Mouse (Mus musculus) MEL (cell line): ENCODE measurements around the gene Bdkrb2.

Source experiments
- GATA1 ChIP-seq: IDR thresholded peaks from 2 replicates; pipeline ENCODE4 v1.6.1; 2011; ENCODE audit warnings: low read depth, low read length, improper control_type of control experiment
- MAX ChIP-seq: IDR thresholded peaks from 2 replicates; pipeline ENCODE4 v1.6.1; 2011; ENCODE audit warnings: low read length, improper control_type of control experiment

GRCm38 (mm10) chr12:105590786-105591185, 27.8 kb downstream of the Bdkrb2 start:
- TF ChIP-seq GATA1: no peak
- no peak for TF ChIP-seq MAX
